Mouse (Mus musculus) heart, postnatal 0 days (tissue): ENCODE results near the gene Gm5565.
"Not testable (repeated sequence)": the region's sequence is repeated elsewhere in the genome, so short reads cannot be mapped to it uniquely, and the experiment has no call there.

ENCODE experiments used
- CTCF ChIP-seq: IDR thresholded peaks from 2 replicates; pipeline ENCODE4 v1.5.1; 2016; ENCODE audit warnings: antibody characterized with exemption, control low read depth, low read depth
- EP300 ChIP-seq: IDR thresholded peaks from 2 replicates; pipeline ENCODE4 v1.6.1; 2016; ENCODE audit warnings: antibody characterized with exemption, low read depth

DNA sequence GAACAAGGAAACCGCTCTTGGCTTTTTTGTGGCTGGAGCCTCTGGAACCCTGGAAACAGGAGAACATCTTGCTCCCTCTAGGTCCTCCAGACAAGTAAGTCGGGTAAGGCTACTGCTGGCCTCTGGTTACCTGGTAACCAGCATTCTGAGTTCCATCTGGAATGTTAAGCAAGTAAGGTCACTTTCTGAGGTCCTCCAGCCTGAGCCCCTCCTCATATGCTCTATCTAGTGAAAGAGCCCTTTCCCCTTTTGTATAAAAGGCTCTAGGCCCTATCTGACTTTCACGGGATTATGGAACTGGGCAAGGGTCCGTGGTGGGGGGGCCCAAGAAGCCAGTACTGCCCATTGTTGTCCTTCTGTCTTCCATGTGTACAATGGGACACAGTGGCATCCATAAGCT, 24.9 kb upstream of the Gm5565 start, which contains the start of gene 1700001J03Rik:
- not testable (repeated sequence) for TF ChIP-seq CTCF, EP300
